Mouse (Mus musculus) CD4-positive naive resting alpha-beta T cell, adult 57 days (primary cell): ENCODE results near the gene Wnt9b. TPM values are rescaled to one million over a fixed set of nuclear protein-coding genes. Genes with fewer than 3 reads are reported as not detected.

Experiments
- total RNA-seq: library from RNA; stranded (reverse); gene quantifications from one replicate; pipeline ENCODE4 v1.2.4, GENCODE M21; 2023

Gene Wnt9b
- not detected for total RNA-seq

GRCm38 (mm10) chr11:103749306-103750089 is at the start of gene Wnt9b:
Gene Wnt9b, minus strand, starts transcription at chr11:103749821.

GRCm38 (mm10) chr11:103773387-103774227 is 24.0 kb upstream of the Wnt9b start, which contains the start of gene Wnt3:
Gene Wnt3, plus strand, starts transcription at chr11:103774150.

GRCm38 (mm10) chr11:103697565-103698176 is 52.0 kb downstream of the Wnt9b start, which contains the start of gene Gosr2:
Gene Gosr2, minus strand, starts transcription at chr11:103697898.

Other genes with a start within 250 kb of the Wnt9b start
- not detected for gene Lrrc37a, start 245.2 kb downstream of the Wnt9b start, total RNA-seq
- gene Gm884, start 128.7 kb downstream of the Wnt9b start, total RNA-seq, result not detected
- gene Lyzl6, start 110.9 kb downstream of the Wnt9b start, total RNA-seq, result 0.68 TPM
- not detected for gene Rprml, start 100.3 kb downstream of the Wnt9b start, total RNA-seq
- 56.2 TPM for gene Gosr2, start 51.9 kb downstream of the Wnt9b start, total RNA-seq
- gene Wnt3, start 24.3 kb upstream of the Wnt9b start, total RNA-seq, result not detected
- 94.6 TPM for gene Nsf, start 204.2 kb upstream of the Wnt9b start, total RNA-seq
- gene Arf2, start 216.9 kb upstream of the Wnt9b start, total RNA-seq, result 15.4 TPM